Mouse (Mus musculus) forebrain, postnatal 0 days (tissue): Measurements from ENCODE around the gene Zfp948. TPM values are rescaled to one million over a fixed set of nuclear protein-coding genes. Genes with fewer than 3 reads are reported as not detected.
"Not testable (repeated sequence)": the region's sequence is repeated elsewhere in the genome, so short reads cannot be mapped to it uniquely, and the experiment has no call there.

Experiments
- ATAC-seq: fragments of 200-750 bp; cut with Nextera tagmentation; 2 replicates; pipeline ENCODE4 v1.8.0; 2017; ENCODE audit warnings: mild to moderate bottlenecking, moderate library complexity
- DNase-seq: peaks from one replicate; pipeline ENCODE4 v3.0.0-alpha.2; 2015
- H3K27ac ChIP-seq: fragments of 300-500 bp; sonication (generic); 2 replicates; pipeline ENCODE4 v1.5.1; 2014; ENCODE audit warnings: low read depth, mild to moderate bottlenecking, antibody characterized with exemption, low read length, moderate library complexity, mixed read lengths
- H3K27me3 ChIP-seq: fragments of 300-500 bp; sonication (generic); 2 replicates; pipeline ENCODE4 v1.6.1; 2014; ENCODE audit warnings: mild to moderate bottlenecking, low read length, mixed read lengths; ENCODE audit not compliant: insufficient read depth
- H3K36me3 ChIP-seq: fragments of 300-500 bp; sonication (generic); 2 replicates; pipeline ENCODE4 v1.6.1; 2014; ENCODE audit warnings: mild to moderate bottlenecking, moderate library complexity; ENCODE audit not compliant: insufficient read depth
- H3K4me1 ChIP-seq: fragments of 300-500 bp; sonication (generic); 2 replicates; pipeline ENCODE4 v1.6.1; 2014; ENCODE audit warnings: antibody characterized with exemption; ENCODE audit not compliant: insufficient read depth
- H3K4me2 ChIP-seq: fragments of 300-500 bp; sonication (generic); 2 replicates; pipeline ENCODE4 v1.6.1; 2014; ENCODE audit warnings: low read depth, mild to moderate bottlenecking, moderate library complexity
- H3K4me3 ChIP-seq: fragments of 300-500 bp; sonication (generic); 2 replicates; pipeline ENCODE4 v1.5.1; 2014; ENCODE audit warnings: low read depth, low read length, mixed read lengths
- H3K9ac ChIP-seq: fragments of 300-500 bp; sonication (generic); 2 replicates; pipeline ENCODE4 v1.6.1; 2014; ENCODE audit warnings: mild to moderate bottlenecking
- H3K9me3 ChIP-seq: fragments of 300-500 bp; sonication (generic); 2 replicates; pipeline ENCODE4 v1.6.1; 2016; ENCODE audit warnings: low read length
- CTCF ChIP-seq: sonication (generic); IDR thresholded peaks from 2 replicates; pipeline ENCODE4 v1.5.1; 2016; ENCODE audit warnings: antibody characterized with exemption, control low read depth, low read depth
- WGBS: fragments of 180-500 bp; shearing (Covaris S2); extraction: QIAGEN DNeasy Blood & Tissue Kit; methylation state at CpG from one replicate; pipeline ENCODE4 v1.1.7; 2014; 5-methylcytosine and 5-hydroxymethylcytosine counted together
- polyA plus RNA-seq: library from polyadenylated mRNA; unstranded; fragments of >200 nt; fragmentation: Nextera tagmentation; extraction: Ambion mirVana; gene quantifications from 2 replicates; pipeline ENCODE4 v1.2.1, GENCODE M21; 2015
- total RNA-seq: library from RNA; depleted of rRNA; stranded (reverse); fragments of >200 nt; gene quantifications from 2 replicates; pipeline ENCODE4 v1.2.3, GENCODE M21; 2014

Zfp948 gene
- total and polyA plus RNA-seq, 2 experiments from 2014 or later: 15.5 to 21.8 TPM

DNA sequence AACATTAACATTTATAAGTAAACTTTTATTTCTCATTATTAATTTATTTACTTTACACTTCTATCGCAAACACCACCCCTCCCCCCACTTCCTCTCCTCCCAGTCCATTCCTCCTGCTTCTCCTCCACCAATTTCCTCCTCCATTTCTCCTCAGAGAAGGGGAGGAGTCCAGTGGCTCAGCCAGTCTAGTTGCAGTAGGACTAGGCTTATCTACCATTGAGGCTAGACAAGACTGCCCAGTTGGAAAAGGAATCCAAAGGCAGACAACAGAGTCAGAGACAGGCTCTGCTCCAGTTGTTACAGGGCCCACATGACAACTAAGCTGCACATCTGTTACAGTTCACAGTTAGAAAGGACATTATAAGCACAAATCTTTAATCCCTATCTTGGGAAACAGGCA lies 888 bp downstream of the Zfp948 start:
- Histone ChIP-seq H3K9me3 (no peaks in the 10 kb centered on the region), H3K27me3 (no peaks in the 10 kb centered on the region), H3K4me2 (peak overlapping the region; percentile 56), H3K4me1 (peaks cover 3% of the 10 kb centered on the region; the same call in 1 of the 2 replicates), H3K9ac (peak overlapping the region; percentile 18; the same call in 1 of the 2 replicates), H3K27ac (no peak overlapping the region), H3K4me3 (peak overlapping the region; percentile 67), H3K36me3 (peaks cover 3% of the 10 kb centered on the region; the same call in 1 of the 2 replicates)
- TF ChIP-seq CTCF: no peak
- ATAC-seq (no peak), DNase-seq (peak; percentile 5)
- WGBS: 59% methylated on average over 1 of the region's 1 CpGs

DNA sequence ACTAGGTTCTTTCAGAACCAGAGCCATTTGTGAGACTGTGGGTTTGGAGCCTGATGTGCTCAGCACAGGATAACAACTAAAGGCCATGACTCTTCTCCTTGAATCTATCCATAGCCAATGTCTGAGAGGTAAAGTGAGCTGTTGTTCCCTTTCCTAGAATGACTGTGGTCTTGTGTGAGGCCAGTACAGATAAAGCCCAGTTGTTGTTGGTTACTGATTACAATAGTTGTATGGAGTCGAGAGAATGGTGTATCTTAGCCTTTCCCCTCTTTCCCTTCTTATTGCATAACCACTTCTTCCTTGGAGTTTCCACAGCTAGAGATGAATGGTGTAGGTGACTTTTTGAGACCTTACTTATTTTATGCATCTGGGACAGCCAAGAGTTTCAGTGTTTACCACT lies 12.3 kb downstream of the Zfp948 start:
- WGBS: 82% methylated on average over 1 of the region's 1 CpGs
- Histone ChIP-seq H3K27ac (no peak overlapping the region), H3K9ac (no peak overlapping the region), H3K9me3 (no peaks in the 10 kb centered on the region), H3K4me3 (no peak overlapping the region), H3K4me2 (no peak overlapping the region), H3K4me1 (no peaks in the 10 kb centered on the region), H3K27me3 (no peaks in the 10 kb centered on the region), H3K36me3 (peaks cover 27% of the 10 kb centered on the region)
- no peak for TF ChIP-seq CTCF
- no peak for DNase-seq
- ATAC-seq: no peak

DNA sequence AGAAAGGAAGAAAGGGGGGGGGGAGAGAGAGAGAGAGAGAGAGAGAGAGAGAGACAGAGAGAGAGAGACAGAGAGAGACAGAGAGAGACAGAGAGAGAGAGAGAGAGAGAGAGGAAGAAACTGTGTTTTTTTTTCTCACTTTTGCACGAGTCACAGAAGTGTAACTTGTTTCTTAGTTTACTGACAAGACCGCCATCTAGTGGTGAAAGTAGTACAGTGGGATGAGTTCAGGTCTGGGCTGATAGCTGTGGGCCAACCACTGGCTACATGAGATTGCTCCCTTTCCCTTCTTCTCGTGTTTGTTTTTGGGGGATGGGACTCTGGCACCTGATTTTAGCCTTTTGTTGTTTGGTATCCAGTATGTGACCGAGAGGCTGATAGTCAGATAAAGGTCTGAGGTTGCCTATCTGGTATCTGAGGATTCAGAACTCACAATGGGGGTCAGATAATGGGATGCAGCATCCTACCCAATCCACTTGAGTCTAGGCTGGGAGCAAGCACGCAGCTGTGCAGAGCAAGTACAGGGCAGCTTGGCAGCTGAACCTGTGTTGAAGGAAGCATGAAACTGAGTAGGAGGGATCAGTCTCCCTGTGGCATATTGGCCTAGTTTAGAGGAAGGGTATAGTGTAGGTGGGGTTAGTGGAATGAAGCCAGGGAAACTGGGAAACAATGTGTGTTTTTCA lies 12.8 kb downstream of the Zfp948 start:
- peak; percentile 73 for TF ChIP-seq CTCF
- no peak overlapping the region for H3K4me3 ChIP-seq
- peak; percentile 55 for DNase-seq
- H3K27me3 ChIP-seq: no peaks in the 10 kb centered on the region
- H3K4me1 ChIP-seq: no peaks in the 10 kb centered on the region
- no peak overlapping the region for H3K27ac ChIP-seq
- 26% methylated on average over 5 of the region's 5 CpGs for WGBS
- no peak overlapping the region for H3K4me2 ChIP-seq
- H3K9ac ChIP-seq: no peak overlapping the region
- H3K36me3 ChIP-seq: peaks cover 25% of the 10 kb centered on the region
- H3K9me3 ChIP-seq: no peaks in the 10 kb centered on the region
- ATAC-seq: peak; percentile 85

DNA sequence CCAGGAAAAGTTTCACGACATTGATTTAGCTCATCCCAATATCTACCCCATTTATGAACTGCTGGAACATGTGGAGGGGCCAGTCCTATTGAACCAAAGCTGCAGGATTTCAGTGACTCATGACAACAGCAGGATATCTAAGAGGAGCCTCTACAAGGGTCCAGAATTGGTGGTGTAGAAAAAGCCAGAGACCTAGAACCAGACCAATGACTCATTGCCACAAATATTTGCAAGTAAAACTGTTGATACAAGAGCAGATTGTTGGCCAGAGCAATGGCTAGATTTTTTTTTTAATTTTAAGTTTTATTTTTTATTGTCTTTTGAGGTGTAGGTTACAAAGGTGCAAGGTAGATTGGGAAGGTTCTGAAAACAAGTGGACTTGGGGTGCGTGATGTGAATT lies 18.7 kb downstream of the Zfp948 start:
- Histone ChIP-seq H3K36me3 (peaks cover 45% of the 10 kb centered on the region), H3K4me1 (no peaks in the 10 kb centered on the region), H3K27me3 (no peaks in the 10 kb centered on the region), H3K27ac (no peak overlapping the region), H3K9ac (no peak overlapping the region), H3K4me2 (no peak overlapping the region), H3K4me3 (no peak overlapping the region), H3K9me3 (peaks cover 6% of the 10 kb centered on the region; the same call in 1 of the 2 replicates)
- ATAC-seq (no peak), DNase-seq (no peak)
- WGBS: 98% methylated on average over 2 of the region's 2 CpGs
- TF ChIP-seq CTCF: no peak

DNA sequence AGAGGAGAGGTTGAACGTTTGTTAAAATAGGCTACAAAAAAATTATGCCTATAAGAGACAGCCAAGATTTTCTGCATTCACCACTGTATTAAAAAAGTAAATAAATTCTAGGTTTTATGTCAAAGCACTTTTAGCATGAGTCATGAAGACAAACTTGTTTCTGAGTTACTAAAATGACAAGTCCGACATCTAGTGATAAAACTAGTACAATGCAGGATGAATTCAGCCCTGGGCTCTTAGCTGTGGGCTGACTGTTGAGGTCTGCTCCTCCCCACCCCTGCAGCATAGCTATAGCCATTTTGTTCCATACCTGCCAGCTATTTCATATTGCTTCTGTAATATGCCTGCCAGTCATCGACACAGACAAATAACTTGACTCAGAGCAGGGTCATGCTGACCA lies 49.5 kb downstream of the Zfp948 start:
- WGBS: 82% methylated on average over 3 of the region's 3 CpGs

DNA sequence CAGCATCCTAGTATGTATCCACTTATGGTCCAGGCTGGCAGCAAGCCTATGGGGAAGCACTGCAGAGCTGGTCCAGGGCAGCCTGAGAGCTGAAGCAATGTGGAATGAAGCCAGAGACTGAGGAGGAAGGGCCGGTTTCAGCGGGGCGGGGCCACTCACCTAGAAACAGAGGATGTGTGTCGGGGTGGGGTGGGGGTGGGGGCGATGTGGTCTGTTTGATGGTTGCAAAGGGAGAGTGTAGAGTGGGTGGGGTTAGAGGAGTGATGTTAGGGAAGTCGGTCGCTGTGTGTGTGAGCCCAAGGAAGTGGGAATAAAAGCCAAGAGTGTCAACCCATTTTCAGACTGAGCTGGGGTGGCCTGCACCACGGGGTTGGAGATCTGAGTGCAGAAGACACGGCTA lies 50.5 kb downstream of the Zfp948 start:
- no peak overlapping the region for H3K9ac ChIP-seq
- no peaks in the 10 kb centered on the region for H3K4me1 ChIP-seq
- ATAC-seq: no peak
- no peak overlapping the region for H3K27ac ChIP-seq
- TF ChIP-seq CTCF: no peak
- no peaks in the 10 kb centered on the region for H3K9me3 ChIP-seq
- DNase-seq: no peak
- no peaks in the 10 kb centered on the region for H3K36me3 ChIP-seq
- 25% methylated on average over 9 of the region's 9 CpGs for WGBS
- H3K27me3 ChIP-seq: no peaks in the 10 kb centered on the region
- H3K4me3 ChIP-seq: no peak overlapping the region
- no peak overlapping the region for H3K4me2 ChIP-seq

More for the DNA sequence above, 49.5 kb downstream of the Zfp948 start:
- Histone ChIP-seq H3K4me2 (no peak overlapping the region), H3K4me3 (no peak overlapping the region), H3K27ac (no peak overlapping the region), H3K4me1 (no peaks in the 10 kb centered on the region), H3K9me3 (no peaks in the 10 kb centered on the region), H3K27me3 (no peaks in the 10 kb centered on the region), H3K36me3 (no peaks in the 10 kb centered on the region), H3K9ac (no peak overlapping the region)
- ATAC-seq (no peak), DNase-seq (no peak)
- TF ChIP-seq CTCF: no peak

DNA sequence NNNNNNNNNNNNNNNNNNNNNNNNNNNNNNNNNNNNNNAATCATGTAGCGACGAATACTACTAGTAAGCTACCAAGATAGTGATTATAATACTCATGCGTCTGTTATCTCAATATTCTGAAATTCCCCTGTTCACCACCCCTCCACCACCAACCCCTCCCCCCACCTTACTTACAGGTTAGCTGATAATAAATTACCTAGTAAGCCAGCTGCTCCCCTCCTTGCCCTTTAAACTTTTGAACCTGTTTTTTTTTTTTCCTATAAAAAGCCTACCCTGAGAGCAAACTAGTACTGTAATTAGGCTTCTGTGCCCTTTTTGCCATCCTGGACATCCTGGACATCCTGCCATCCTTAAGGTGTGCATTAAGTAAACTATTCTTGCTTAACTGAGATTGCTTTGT lies 56.8 kb downstream of the Zfp948 start:
- no peak for DNase-seq
- Histone ChIP-seq H3K27me3 (no peaks in the 10 kb centered on the region), H3K36me3 (no peaks in the 10 kb centered on the region), H3K9ac (no peak overlapping the region), H3K4me1 (no peaks in the 10 kb centered on the region), H3K4me2 (no peak overlapping the region), H3K9me3 (no peaks in the 10 kb centered on the region), H3K4me3 (no peak overlapping the region), H3K27ac (no peak overlapping the region)
- no CpG with 5 or more reads among the region's 3 CpGs for WGBS
- ATAC-seq: no peak
- TF ChIP-seq CTCF: no peak

DNA sequence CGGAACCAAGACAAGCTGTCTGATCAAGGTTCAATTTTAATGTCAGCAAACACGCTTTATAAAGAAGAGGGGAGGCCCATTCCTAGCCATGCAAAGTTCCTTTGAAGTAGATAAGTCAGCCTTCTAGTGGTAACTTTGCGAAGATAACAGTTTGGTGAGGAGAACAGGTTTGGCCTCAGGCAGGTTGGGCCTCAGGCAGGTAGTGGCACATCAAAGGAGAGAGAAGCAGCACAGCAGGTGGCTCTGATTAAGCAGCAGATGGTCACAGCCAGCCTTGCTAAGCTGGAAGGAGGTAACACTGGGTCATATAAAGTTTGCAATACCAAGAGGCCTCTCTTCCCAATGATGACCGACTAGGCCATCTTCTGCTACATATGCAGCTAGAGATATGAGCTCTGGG lies 69.0 kb downstream of the Zfp948 start:
- H3K4me3 ChIP-seq, ATAC-seq, H3K9ac ChIP-seq, H3K27ac ChIP-seq, H3K4me1 ChIP-seq, H3K36me3 ChIP-seq, DNase-seq, H3K9me3 ChIP-seq, H3K27me3 ChIP-seq, H3K4me2 ChIP-seq: not testable (repeated sequence)
- 74% methylated on average over 4 of the region's 4 CpGs for WGBS
